Mouse (Mus musculus) urinary bladder, postnatal 0 days (tissue): Measurements from ENCODE around the gene Ubqlnl. TPM values are rescaled to one million over a fixed set of nuclear protein-coding genes. Genes with fewer than 3 reads are reported as not detected.

Experiments
- polyA plus RNA-seq: library from polyadenylated mRNA; unstranded; fragments of >200 nt; fragmentation: Nextera tagmentation; extraction: Ambion mirVana; gene quantifications from 2 replicates; pipeline ENCODE4 v1.2.1, GENCODE M21; 2015

Gene Ubqlnl
- polyA plus RNA-seq = not detected in 2 replicates

DNA sequence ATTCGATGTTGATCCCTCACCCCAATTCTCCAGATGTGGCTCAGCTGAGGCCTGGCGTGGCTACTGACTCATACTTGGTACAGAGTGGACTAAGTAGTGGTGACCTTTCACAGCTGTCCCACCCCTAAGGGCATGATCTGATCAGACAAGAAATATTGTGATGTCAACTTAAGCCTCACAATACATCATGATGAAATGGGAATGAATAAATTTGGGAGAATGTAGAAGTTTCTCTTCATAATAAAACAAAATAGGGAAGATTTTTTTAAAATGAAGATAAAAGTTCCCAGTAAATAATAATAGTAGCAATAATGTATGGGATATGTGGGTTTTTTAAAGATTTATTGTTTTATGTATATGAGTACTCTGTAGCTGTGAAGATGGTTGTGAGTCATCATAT lies at the start of gene Ubqlnl:
Gene Ubqlnl (minus strand): TSS at position 101 of the 400 bp plus-strand sequence.

DNA sequence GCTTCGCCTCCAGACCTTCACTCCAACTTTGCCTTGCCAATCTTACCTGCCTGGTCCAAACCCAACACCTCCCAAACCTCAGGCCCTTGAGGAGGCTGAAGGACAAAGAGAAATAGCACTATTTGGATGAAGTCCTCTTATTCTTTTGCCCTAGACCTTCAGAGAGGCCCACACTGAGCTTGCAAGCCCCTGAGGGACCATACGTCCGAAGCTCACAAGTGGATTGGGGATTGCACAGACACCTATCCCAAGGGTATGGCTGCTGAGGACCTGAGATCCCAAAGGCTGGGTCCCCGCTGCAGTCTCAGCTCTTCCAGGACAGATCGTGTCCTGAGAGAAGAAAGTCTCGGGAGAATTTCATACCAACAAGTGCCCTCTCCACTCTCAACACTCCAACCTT lies 45.5 kb upstream of the Ubqlnl start, which contains the start of gene Olfr649:
Gene Olfr649 (minus strand): TSS at position 101 of the 400 bp plus-strand sequence.

GRCm38 (mm10) chr7:104183292-104183691 lies 32.9 kb upstream of the Ubqlnl start, which contains the start of gene Olfr648:
Gene Olfr648 (minus strand): TSS chr7:104183392.

DNA sequence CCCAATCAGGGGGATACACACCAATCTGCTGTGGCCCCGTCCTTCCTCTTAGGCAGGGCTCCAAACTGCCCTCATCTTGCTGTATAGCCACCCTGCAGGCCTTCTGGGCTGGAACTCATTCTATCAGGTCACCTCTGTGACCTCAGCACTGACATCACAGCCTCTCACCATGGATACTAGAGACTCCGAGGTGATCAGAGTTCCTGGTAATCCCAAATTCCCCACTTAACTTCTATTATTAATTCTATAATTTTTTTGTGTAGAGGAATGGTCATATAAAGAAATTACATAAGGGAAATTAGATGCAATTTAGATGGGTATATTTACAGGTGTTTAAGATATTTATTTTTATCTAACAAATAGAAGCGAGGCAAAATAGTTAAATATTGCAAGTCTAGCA lies 7.2 kb downstream of the Ubqlnl start, which contains the start of gene Ubqln3:
Gene Ubqln3 (minus strand): TSS at position 101 of the 400 bp plus-strand sequence.

DNA sequence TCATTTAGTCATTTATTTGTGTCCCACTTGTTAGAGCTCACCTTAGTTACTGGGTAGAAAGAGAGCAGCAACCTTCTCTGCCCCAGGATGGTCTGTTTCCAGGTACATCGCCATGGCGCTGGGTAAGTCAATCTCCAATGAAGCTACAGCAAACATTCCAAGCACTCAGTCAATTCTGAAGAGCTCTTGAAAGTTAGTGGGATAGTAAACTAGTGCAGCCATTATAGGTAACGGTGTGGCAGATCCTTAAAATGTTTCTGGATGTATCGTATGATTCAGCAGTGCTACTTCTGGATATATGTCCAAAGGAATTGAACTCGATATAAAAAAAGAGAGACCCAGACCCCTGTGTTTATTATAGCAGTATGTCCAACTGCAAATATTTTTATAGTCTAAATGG lies 13.1 kb downstream of the Ubqlnl start, which contains the start of gene Olfr643:
Gene Olfr643 (minus strand): TSS at position 101 of the 400 bp plus-strand sequence.

GRCm38 (mm10) chr7:104129726-104130125 lies 20.6 kb downstream of the Ubqlnl start, which contains the start of gene Ubqln5:
Gene Ubqln5 (minus strand): TSS chr7:104129826.

GRCm38 (mm10) chr7:104104757-104104972 lies 45.7 kb downstream of the Ubqlnl start, which contains the start of gene Olfr646:
Gene Olfr646 (plus strand): TSS chr7:104104873.

Other genes with a start within 250 kb of the Ubqlnl start
- gene Olfr65, start 247.1 kb downstream of the Ubqlnl start, polyA plus RNA-seq = not detected in 2 replicates
- not detected in 2 replicates for gene Olfr631, start 221.7 kb downstream of the Ubqlnl start, polyA plus RNA-seq
- not detected in 2 replicates for gene Olfr632, start 216.2 kb downstream of the Ubqlnl start, polyA plus RNA-seq
- gene Olfr633, start 206.1 kb downstream of the Ubqlnl start, polyA plus RNA-seq = not detected in 2 replicates
- not detected in 2 replicates for gene Olfr635, start 179.4 kb downstream of the Ubqlnl start, polyA plus RNA-seq
- not detected in 2 replicates for gene Olfr638, start 151.8 kb downstream of the Ubqlnl start, polyA plus RNA-seq
- not detected in 2 replicates for gene Olfr639, start 133.3 kb downstream of the Ubqlnl start, polyA plus RNA-seq
- gene Olfr640, start 125.0 kb downstream of the Ubqlnl start, polyA plus RNA-seq = not detected in 2 replicates
- gene Olfr641, start 115.1 kb downstream of the Ubqlnl start, polyA plus RNA-seq = not detected in 2 replicates
- not detected in 2 replicates for gene Olfr642, start 97.9 kb downstream of the Ubqlnl start, polyA plus RNA-seq
- gene 4930516K23Rik, start 89.1 kb downstream of the Ubqlnl start, polyA plus RNA-seq = not detected in 2 replicates
- gene Olfr644, start 78.7 kb downstream of the Ubqlnl start, polyA plus RNA-seq = not detected in 2 replicates
- not detected in 2 replicates for gene Olfr645, start 65.1 kb downstream of the Ubqlnl start, polyA plus RNA-seq
- gene Olfr646, start 45.7 kb downstream of the Ubqlnl start, polyA plus RNA-seq = not detected in 2 replicates
- gene Ubqln5, start 20.7 kb downstream of the Ubqlnl start, polyA plus RNA-seq = not detected in 2 replicates
- gene Olfr643, start 13.2 kb downstream of the Ubqlnl start, polyA plus RNA-seq = not detected in 2 replicates
- gene Ubqln3, start 7.3 kb downstream of the Ubqlnl start, polyA plus RNA-seq = not detected in 2 replicates
- gene Olfm5, start 14.3 kb upstream of the Ubqlnl start, polyA plus RNA-seq = not detected in 2 replicates
- gene Olfr648, start 32.8 kb upstream of the Ubqlnl start, polyA plus RNA-seq = 0.05 and 0.07 TPM in 2 replicates
- gene Olfr649, start 45.4 kb upstream of the Ubqlnl start, polyA plus RNA-seq = not detected in 2 replicates
- gene Trim6, start 68.2 kb upstream of the Ubqlnl start, polyA plus RNA-seq = 0.63 and 1.2 TPM in 2 replicates
- gene Trim34a, start 93.9 kb upstream of the Ubqlnl start, polyA plus RNA-seq = 2.3 and 2.7 TPM in 2 replicates
- gene Trim5, start 137.5 kb upstream of the Ubqlnl start, polyA plus RNA-seq = 0.36 and 0.41 TPM in 2 replicates
- gene Trim12a, start 164.9 kb upstream of the Ubqlnl start, polyA plus RNA-seq = 5.6 and 6.2 TPM in 2 replicates
- 0.11 and 0.29 TPM in 2 replicates for gene Trim34b, start 178.9 kb upstream of the Ubqlnl start, polyA plus RNA-seq
- gene Trim12c, start 202.8 kb upstream of the Ubqlnl start, polyA plus RNA-seq = 2.0 and 2.2 TPM in 2 replicates
- gene Trim30b, start 219.3 kb upstream of the Ubqlnl start, polyA plus RNA-seq = 0.14 and 0.67 TPM in 2 replicates